Mouse (Mus musculus): ENCODE measurements around the gene Arih1. TPM values are rescaled to one million over a fixed set of nuclear protein-coding genes. Genes with fewer than 3 reads are reported as not detected.

Gene Arih1
- total RNA-seq (2017) = 98.4 and 161 TPM in 2 replicates

- ATAC-seq (replicated peaks in 1 of 2; ENCODE audit: insufficient read depth in 1 of 2, low FRiP score in 2 of 2, low TSS enrichment in 1 of 2, low read depth in 1 of 2, poor library complexity in 2 of 2, severe bottlenecking in 2 of 2) = peak; percentile 88 to 94
Observed at GRCm38 (mm10) chr9:59486549-59487065, at the start of gene Arih1. Gene Arih1, minus strand, starts transcription at chr9:59486618.

DNA sequence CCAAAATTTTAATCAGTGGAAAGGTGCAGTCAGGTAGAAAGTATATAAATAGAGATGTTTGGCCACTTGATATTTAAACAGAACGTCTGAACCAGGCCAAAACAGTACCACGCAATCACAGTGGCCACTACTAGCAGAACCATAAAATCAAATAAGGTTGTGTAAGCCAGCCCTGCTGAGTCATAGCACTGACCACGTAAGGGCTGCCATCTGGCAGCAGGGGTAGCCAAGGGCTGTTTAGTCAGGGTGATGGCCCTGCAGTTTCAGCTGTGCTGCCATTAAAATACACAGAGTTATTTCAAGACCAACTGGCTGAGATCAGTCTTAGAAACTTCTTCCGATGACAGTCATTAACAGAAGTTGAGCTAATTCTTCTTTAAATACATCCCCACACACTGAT, 47.5 kb upstream of the Arih1 start:
- ATAC-seq (replicated peaks in 1 of 2; ENCODE audit: insufficient read depth in 1 of 2, low FRiP score in 2 of 2, low TSS enrichment in 1 of 2, low read depth in 1 of 2, poor library complexity in 2 of 2, severe bottlenecking in 2 of 2) = no peak

- no peak for ATAC-seq (replicated peaks in 1 of 2; ENCODE audit: insufficient read depth in 1 of 2, low FRiP score in 2 of 2, low TSS enrichment in 1 of 2, low read depth in 1 of 2, poor library complexity in 2 of 2, severe bottlenecking in 2 of 2)
Observed at GRCm38 (mm10) chr9:59533422-59533821, 47.0 kb upstream of the Arih1 start.

DNA sequence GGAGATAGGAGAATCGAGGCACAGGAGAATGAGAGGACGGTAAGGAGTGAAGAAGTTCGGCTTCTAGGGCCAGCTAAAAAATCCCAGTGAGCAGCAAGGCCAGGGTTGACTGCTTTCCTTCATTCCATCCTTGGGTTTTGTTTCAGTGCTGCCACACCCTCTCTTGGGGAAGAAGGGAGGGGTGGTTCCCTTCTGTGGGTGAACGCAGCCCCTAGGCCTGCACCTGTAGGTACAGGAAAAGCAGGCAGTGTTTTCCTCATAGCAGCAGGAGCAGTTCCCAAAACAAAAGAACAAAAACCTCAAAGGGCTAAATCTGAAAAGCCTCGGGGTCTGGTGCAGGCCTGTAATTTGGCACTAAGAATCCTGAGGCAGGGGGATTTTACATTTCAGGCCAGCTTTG, 45.2 kb upstream of the Arih1 start:
- ATAC-seq (replicated peaks in 1 of 2; ENCODE audit: insufficient read depth in 1 of 2, low FRiP score in 2 of 2, low TSS enrichment in 1 of 2, low read depth in 1 of 2, poor library complexity in 2 of 2, severe bottlenecking in 2 of 2) = no peak

DNA sequence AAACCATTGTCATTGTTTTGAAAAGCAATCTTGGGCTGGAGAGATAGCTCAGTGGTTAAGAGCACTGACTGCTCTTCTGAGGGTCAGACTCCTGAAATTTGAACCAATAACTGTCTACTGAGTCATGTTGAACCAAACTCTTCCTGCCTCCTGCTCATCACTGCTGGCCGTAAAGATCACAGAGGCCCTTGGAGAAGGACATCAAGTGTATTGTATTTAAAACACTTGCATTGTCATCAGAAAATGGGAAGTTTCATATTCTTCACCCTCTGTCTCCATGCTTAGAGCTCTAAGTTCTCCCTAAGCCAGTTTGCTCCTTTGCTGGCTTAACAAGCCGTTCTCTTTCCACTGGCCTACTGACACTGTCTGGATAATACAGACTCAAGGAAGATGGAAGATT, 41.9 kb upstream of the Arih1 start:
- ATAC-seq (replicated peaks in 1 of 2; ENCODE audit: insufficient read depth in 1 of 2, low FRiP score in 2 of 2, low TSS enrichment in 1 of 2, low read depth in 1 of 2, poor library complexity in 2 of 2, severe bottlenecking in 2 of 2) = no peak

- ATAC-seq (replicated peaks in 1 of 2; ENCODE audit: insufficient read depth in 1 of 2, low FRiP score in 2 of 2, low TSS enrichment in 1 of 2, low read depth in 1 of 2, poor library complexity in 2 of 2, severe bottlenecking in 2 of 2) = no peak
Observed at GRCm38 (mm10) chr9:59527580-59527979, 41.2 kb upstream of the Arih1 start.

GRCm38 (mm10) chr9:59526727-59527126, 40.3 kb upstream of the Arih1 start:
- ATAC-seq (replicated peaks in 1 of 2; ENCODE audit: insufficient read depth in 1 of 2, low FRiP score in 2 of 2, low TSS enrichment in 1 of 2, low read depth in 1 of 2, poor library complexity in 2 of 2, severe bottlenecking in 2 of 2) = no peak

DNA sequence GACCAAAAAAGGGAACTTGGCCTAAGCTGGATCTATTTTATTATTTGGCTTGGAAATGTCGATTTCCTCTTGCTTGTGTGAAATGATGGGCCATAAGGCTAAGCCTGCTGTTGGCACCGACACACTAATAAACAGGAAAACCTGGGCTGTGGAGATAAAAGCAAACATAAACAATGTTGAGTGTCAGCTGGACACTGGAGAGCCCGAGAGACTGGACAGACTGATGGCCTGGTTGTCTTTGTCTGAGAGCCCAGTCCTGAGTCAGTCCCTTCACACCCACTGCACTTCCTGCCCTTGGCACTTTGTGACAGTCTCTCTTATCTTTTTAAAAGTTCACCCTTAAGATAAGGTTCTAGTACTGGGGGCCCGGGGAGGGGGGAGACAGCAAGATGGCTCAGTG, 36.5 kb upstream of the Arih1 start:
- no peak for ATAC-seq (replicated peaks in 1 of 2; ENCODE audit: insufficient read depth in 1 of 2, low FRiP score in 2 of 2, low TSS enrichment in 1 of 2, low read depth in 1 of 2, poor library complexity in 2 of 2, severe bottlenecking in 2 of 2)

GRCm38 (mm10) chr9:59519396-59519795, 33.0 kb upstream of the Arih1 start:
- no peak for ATAC-seq (replicated peaks in 1 of 2; ENCODE audit: insufficient read depth in 1 of 2, low FRiP score in 2 of 2, low TSS enrichment in 1 of 2, low read depth in 1 of 2, poor library complexity in 2 of 2, severe bottlenecking in 2 of 2)

DNA sequence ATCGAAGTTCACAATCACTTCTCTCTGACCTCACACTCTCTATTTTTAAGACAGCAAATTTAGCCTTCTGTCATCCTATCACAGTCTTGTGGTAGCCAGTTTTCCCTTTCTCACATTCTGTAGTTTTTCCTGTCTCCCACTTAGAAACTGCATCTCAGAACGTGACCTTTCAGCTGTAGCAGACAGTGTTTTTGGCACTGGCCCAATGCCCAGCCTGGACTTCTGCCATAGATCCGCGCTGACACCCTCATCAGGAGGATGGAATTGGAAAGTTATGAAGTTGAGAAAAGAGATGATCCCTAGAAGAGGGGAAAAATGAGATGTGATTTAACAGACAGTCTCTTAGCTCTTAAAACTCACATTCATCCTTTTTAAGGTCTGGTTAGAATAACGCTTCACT, 32.6 kb upstream of the Arih1 start:
- ATAC-seq (replicated peaks in 1 of 2; ENCODE audit: insufficient read depth in 1 of 2, low FRiP score in 2 of 2, low TSS enrichment in 1 of 2, low read depth in 1 of 2, poor library complexity in 2 of 2, severe bottlenecking in 2 of 2) = no peak

DNA sequence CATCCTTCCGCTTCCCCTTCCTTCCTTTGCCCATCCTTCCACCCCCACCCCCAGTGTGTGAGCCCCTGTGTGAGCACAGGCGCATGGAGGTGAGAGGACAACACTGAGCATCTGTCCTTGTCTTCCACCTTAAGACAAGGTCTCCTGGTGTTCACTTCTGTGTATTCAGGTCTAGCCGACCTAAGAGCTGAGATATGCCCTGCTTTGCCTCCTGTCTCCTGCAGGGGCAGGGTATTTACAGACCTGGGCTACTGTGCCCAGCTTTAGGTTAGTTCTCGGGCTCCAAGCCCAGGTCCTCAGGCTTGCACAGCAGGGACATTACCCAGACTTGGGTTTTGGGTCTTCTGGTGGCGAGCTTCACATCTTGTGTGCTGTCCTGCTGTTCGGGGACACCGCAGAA, 30.7 kb upstream of the Arih1 start:
- ATAC-seq (replicated peaks in 1 of 2; ENCODE audit: insufficient read depth in 1 of 2, low FRiP score in 2 of 2, low TSS enrichment in 1 of 2, low read depth in 1 of 2, poor library complexity in 2 of 2, severe bottlenecking in 2 of 2) = peak; percentile 49 to 53; a peak in 2 of 4 replicates

DNA sequence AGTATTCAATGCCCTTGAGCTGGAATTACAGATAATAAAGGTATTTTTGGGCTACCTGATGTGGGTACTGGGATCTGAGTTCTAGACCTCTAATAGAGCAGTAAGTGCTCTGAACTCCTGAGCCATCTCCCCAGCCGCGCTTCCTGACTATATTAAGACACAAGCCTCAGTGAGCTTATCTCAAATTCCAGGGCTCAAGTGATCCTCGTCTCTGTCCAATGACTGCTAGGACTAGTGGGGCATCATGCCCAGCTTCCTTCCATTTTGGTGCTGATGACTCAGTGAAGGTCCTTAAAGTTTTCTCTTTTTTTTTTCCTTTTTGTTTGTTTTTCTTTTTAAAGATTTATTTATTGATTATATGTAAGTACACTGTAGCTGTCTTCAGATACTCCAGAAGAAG, 28.7 kb upstream of the Arih1 start:
- no peak for ATAC-seq (replicated peaks in 1 of 2; ENCODE audit: insufficient read depth in 1 of 2, low FRiP score in 2 of 2, low TSS enrichment in 1 of 2, low read depth in 1 of 2, poor library complexity in 2 of 2, severe bottlenecking in 2 of 2)

- no peak for ATAC-seq (replicated peaks in 1 of 2; ENCODE audit: insufficient read depth in 1 of 2, low FRiP score in 2 of 2, low TSS enrichment in 1 of 2, low read depth in 1 of 2, poor library complexity in 2 of 2, severe bottlenecking in 2 of 2)
Observed at GRCm38 (mm10) chr9:59512381-59512780, 26.0 kb upstream of the Arih1 start.

GRCm38 (mm10) chr9:59508146-59508545, 21.7 kb upstream of the Arih1 start:
- ATAC-seq (replicated peaks in 1 of 2; ENCODE audit: insufficient read depth in 1 of 2, low FRiP score in 2 of 2, low TSS enrichment in 1 of 2, low read depth in 1 of 2, poor library complexity in 2 of 2, severe bottlenecking in 2 of 2) = no peak

- no peak for ATAC-seq (replicated peaks in 1 of 2; ENCODE audit: insufficient read depth in 1 of 2, low FRiP score in 2 of 2, low TSS enrichment in 1 of 2, low read depth in 1 of 2, poor library complexity in 2 of 2, severe bottlenecking in 2 of 2)
Observed at GRCm38 (mm10) chr9:59487331-59487730, 913 bp upstream of the Arih1 start.

- no peak for ATAC-seq (replicated peaks in 1 of 2; ENCODE audit: insufficient read depth in 1 of 2, low FRiP score in 2 of 2, low TSS enrichment in 1 of 2, low read depth in 1 of 2, poor library complexity in 2 of 2, severe bottlenecking in 2 of 2)
Observed at GRCm38 (mm10) chr9:59486076-59486518, 321 bp downstream of the Arih1 start.

GRCm38 (mm10) chr9:59485511-59486075, 825 bp downstream of the Arih1 start:
- peak in 1 of 2 experiments; percentile 40; a peak in 3 of 4 replicates for ATAC-seq (replicated peaks in 1 of 2; ENCODE audit: insufficient read depth in 1 of 2, low FRiP score in 2 of 2, low TSS enrichment in 1 of 2, low read depth in 1 of 2, poor library complexity in 2 of 2, severe bottlenecking in 2 of 2)

GRCm38 (mm10) chr9:59484760-59485159, 1.7 kb downstream of the Arih1 start:
- no peak for ATAC-seq (replicated peaks in 1 of 2; ENCODE audit: insufficient read depth in 1 of 2, low FRiP score in 2 of 2, low TSS enrichment in 1 of 2, low read depth in 1 of 2, poor library complexity in 2 of 2, severe bottlenecking in 2 of 2)

GRCm38 (mm10) chr9:59482419-59482818, 4.0 kb downstream of the Arih1 start:
- ATAC-seq (replicated peaks in 1 of 2; ENCODE audit: insufficient read depth in 1 of 2, low FRiP score in 2 of 2, low TSS enrichment in 1 of 2, low read depth in 1 of 2, poor library complexity in 2 of 2, severe bottlenecking in 2 of 2) = no peak

All from hematopoietic stem cell, adult 5-6 weeks (primary cell).